Mouse (Mus musculus) forebrain, embryonic 12.5 days (tissue): Measurements from ENCODE around the gene Olfr653. TPM values are rescaled to one million over a fixed set of nuclear protein-coding genes. Genes with fewer than 3 reads are reported as not detected.

Experiments used
- ATAC-seq: fragments of 200-750 bp; cut with Nextera tagmentation; 2 replicates; pipeline ENCODE4 v1.8.0; 2017; ENCODE audit warnings: moderate TSS enrichment; ENCODE audit not compliant: low FRiP score
- H3K27ac ChIP-seq: fragments of 300-500 bp; sonication (generic); 2 replicates; pipeline ENCODE4 v1.5.1; 2016; ENCODE audit warnings: mild to moderate bottlenecking
- H3K27me3 ChIP-seq: fragments of 300-500 bp; sonication (generic); 2 replicates; pipeline ENCODE4 v1.6.1; 2016; ENCODE audit warnings: mild to moderate bottlenecking
- H3K36me3 ChIP-seq: fragments of 300-500 bp; sonication (generic); replicated peaks from 2 replicates; pipeline ENCODE4 v1.6.1; 2016; ENCODE audit warnings: mild to moderate bottlenecking
- H3K4me1 ChIP-seq: fragments of 300-500 bp; sonication (generic); 2 replicates; pipeline ENCODE4 v1.6.1; 2016
- H3K4me2 ChIP-seq: fragments of 300-500 bp; sonication (generic); 2 replicates; pipeline ENCODE4 v1.6.1; 2016; ENCODE audit warnings: mild to moderate bottlenecking, moderate library complexity
- H3K4me3 ChIP-seq: fragments of 300-500 bp; sonication (generic); replicated peaks from 2 replicates; pipeline ENCODE4 v1.5.1; 2016; ENCODE audit warnings: mild to moderate bottlenecking
- H3K9ac ChIP-seq: fragments of 300-500 bp; sonication (generic); 2 replicates; pipeline ENCODE4 v1.6.1; 2016; ENCODE audit warnings: mild to moderate bottlenecking
- H3K9me3 ChIP-seq: fragments of 300-500 bp; sonication (generic); 2 replicates; pipeline ENCODE4 v1.6.1; 2016
- WGBS: fragments of 180-500 bp; shearing (Covaris S2); methylation state at CpG from one replicate; pipeline ENCODE4 v1.1.7; 2016; 5-methylcytosine and 5-hydroxymethylcytosine counted together
- polyA plus RNA-seq: library from polyadenylated mRNA; unstranded; fragments of >200 nt; fragmentation: Nextera tagmentation; extraction: Ambion mirVana; gene quantifications from 2 replicates; pipeline ENCODE4 v1.2.1, GENCODE M21; 2016

The Olfr653 gene
- not detected in 2 replicates for polyA plus RNA-seq

DNA sequence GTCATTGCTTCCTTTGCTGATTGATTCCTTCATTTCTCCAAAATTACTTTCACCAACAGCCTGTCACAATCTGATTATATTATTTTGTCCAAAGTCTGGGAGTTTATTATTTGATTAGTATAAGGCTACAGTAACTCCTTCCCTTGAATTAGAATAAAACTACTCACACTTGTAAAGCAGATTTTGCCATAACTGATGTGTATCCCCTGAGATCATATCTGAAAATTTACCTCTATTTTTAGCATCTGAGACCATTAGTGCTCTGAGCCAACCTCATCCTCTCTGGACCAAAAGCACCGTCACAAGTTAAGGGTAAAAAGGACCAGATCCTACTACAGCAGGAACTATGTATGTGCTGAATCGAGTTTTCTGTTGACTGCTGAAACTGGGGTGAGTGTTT, at the start of gene Olfr653:
Olfr653 (plus strand) TSS at position 301 of the 400 bp plus-strand sequence.
- H3K27me3 ChIP-seq: no peaks in the 10 kb centered on the region
- no peak within 1 kb of the TSS for H3K4me2 ChIP-seq
- no peaks in the 10 kb centered on the region for H3K9me3 ChIP-seq
- WGBS: 85% methylated on average over 2 of the region's 2 CpGs
- H3K36me3 ChIP-seq: no peaks in the 10 kb centered on the region
- ATAC-seq: no peak
- H3K9ac ChIP-seq: no peak within 1 kb of the TSS
- no peak within 1 kb of the TSS for H3K4me3 ChIP-seq
- no peak within 1 kb of the TSS for H3K27ac ChIP-seq
- no peaks in the 10 kb centered on the region for H3K4me1 ChIP-seq

DNA sequence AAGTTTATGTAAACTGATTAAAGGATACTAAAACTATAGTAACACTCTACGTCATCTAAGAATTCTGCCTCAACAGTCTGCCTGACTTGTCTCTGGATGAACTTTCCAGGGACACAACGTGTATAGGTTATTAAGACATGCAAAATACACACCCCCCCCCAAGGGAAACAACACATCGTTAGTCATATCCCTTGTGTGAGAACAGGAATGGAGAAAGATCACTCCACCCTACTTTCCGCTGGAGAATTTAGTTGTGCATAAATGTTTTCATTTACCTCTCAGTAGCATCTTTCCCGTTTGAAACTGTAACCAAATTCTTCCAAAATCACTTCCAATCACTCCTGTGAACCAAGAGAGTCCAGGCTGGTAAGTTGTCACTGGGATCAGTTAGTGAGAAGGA, 27.3 kb upstream of the Olfr653 start, which contains the start of gene Olfr651:
Olfr651 (plus strand) TSS at position 301 of the 400 bp plus-strand sequence.
- H3K36me3 ChIP-seq: no peaks in the 10 kb centered on the region
- no peak within 1 kb of the TSS for H3K27ac ChIP-seq
- no peaks in the 10 kb centered on the region for H3K27me3 ChIP-seq
- H3K4me3 ChIP-seq: no peak within 1 kb of the TSS
- WGBS: 78% methylated on average over 5 of the region's 5 CpGs
- H3K9ac ChIP-seq: no peak within 1 kb of the TSS
- ATAC-seq: no peak
- H3K9me3 ChIP-seq: no peaks in the 10 kb centered on the region
- H3K4me2 ChIP-seq: no peak within 1 kb of the TSS
- no peaks in the 10 kb centered on the region for H3K4me1 ChIP-seq

DNA sequence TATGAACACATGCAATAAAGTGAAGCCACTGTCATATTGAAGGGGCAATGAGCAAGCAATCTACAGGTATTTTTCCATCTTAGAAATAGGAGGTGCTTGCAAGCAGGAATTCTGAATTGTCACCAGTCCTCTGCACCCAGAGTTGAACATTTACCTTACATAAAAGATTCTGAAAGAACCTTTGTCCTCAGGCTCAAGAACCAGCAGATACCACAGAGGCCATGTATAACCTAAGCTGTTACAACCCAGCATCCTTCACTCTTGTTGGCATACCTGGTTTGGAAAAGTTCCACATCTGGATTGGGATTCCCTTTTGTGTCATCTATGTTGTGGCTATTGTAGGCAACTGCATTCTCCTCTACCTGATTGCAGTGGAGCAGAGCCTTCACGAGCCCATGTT, 24.4 kb upstream of the Olfr653 start:
- Histone ChIP-seq H3K4me1 (no peaks in the 10 kb centered on the region), H3K4me2 (no peak overlapping the region), H3K27me3 (no peaks in the 10 kb centered on the region), H3K36me3 (no peaks in the 10 kb centered on the region), H3K9me3 (no peaks in the 10 kb centered on the region), H3K4me3 (no peak overlapping the region), H3K27ac (no peak overlapping the region), H3K9ac (no peak overlapping the region)
- no peak for ATAC-seq
- 83% methylated on average over 1 of the region's 1 CpGs for WGBS

DNA sequence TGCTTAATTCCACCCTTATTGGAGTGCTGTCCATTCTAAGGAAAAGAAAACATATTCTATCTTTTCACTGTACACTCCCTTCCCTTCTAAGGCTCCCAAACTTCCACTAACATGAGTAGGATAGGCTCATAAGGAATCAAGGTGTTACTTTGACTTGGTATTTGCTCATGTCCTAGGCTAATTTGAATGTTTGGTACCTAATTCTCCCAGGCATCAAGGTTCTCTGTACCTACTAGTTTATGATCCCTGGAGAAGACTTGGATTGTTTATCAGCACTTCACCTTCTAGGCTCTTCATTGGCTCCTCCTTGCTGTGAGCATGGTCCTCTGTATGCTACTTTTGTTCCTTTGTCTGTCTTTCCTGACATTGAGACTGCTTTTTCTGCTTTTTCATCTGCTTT, 16.5 kb upstream of the Olfr653 start, which contains the start of gene Olfr652:
Olfr652 (plus strand) TSS at position 301 of the 400 bp plus-strand sequence.
- Histone ChIP-seq H3K4me1 (no peaks in the 10 kb centered on the region), H3K9ac (no peak within 1 kb of the TSS), H3K9me3 (no peaks in the 10 kb centered on the region), H3K4me2 (no peak within 1 kb of the TSS), H3K27me3 (no peaks in the 10 kb centered on the region), H3K36me3 (no peaks in the 10 kb centered on the region), H3K27ac (no peak within 1 kb of the TSS), H3K4me3 (no peak within 1 kb of the TSS)
- ATAC-seq: no peak

DNA sequence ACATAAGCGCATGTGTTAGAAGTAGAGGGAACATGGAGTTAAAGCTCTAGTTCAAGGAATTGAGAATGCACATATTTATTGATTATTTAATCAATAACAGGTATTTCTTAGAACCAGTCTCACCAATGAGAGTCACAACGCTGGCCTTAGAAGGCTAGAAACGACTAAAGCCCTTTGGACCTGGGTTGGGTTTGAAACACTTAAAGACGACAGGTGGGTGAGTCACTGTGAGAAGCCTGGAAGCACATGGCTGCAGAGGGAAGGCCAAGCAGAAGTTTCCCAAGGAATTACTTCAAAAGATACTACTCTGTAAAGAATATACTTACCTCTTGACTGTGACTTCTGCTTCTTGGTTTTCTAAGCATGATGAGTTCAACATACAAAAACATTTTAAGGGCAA, 3.7 kb downstream of the Olfr653 start:
- H3K9me3 ChIP-seq: no peaks in the 10 kb centered on the region
- no peak overlapping the region for H3K9ac ChIP-seq
- no peaks in the 10 kb centered on the region for H3K4me1 ChIP-seq
- ATAC-seq: no peak
- no peak overlapping the region for H3K27ac ChIP-seq
- WGBS: 91% methylated on average over 4 of the region's 4 CpGs
- H3K4me2 ChIP-seq: no peak overlapping the region
- no peaks in the 10 kb centered on the region for H3K27me3 ChIP-seq
- H3K36me3 ChIP-seq: no peaks in the 10 kb centered on the region
- H3K4me3 ChIP-seq: no peak overlapping the region

DNA sequence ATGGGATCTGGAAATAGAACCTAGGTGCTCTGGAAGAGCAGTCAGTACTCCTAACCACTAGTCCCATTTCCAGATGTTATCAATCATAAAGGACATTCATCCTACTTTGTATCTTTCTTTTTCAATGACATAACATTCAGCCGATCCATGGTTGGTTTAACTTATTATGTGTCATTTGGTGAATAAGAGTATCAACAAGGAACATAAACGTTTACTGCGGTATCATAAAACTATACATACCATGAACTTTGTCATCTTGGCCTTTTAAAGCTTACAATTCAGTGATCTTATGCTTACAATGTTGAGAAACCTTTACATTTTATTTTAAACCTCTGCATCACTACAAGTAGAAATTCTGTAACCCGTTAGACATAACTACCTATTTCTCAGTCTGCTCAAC, 4.3 kb downstream of the Olfr653 start:
- H3K4me2 ChIP-seq: no peak overlapping the region
- H3K9me3 ChIP-seq: no peaks in the 10 kb centered on the region
- H3K4me3 ChIP-seq: no peak overlapping the region
- ATAC-seq: no peak
- H3K27me3 ChIP-seq: no peaks in the 10 kb centered on the region
- H3K9ac ChIP-seq: no peak overlapping the region
- 88% methylated on average over 4 of the region's 4 CpGs for WGBS
- H3K36me3 ChIP-seq: no peaks in the 10 kb centered on the region
- H3K27ac ChIP-seq: no peak overlapping the region
- no peaks in the 10 kb centered on the region for H3K4me1 ChIP-seq

DNA sequence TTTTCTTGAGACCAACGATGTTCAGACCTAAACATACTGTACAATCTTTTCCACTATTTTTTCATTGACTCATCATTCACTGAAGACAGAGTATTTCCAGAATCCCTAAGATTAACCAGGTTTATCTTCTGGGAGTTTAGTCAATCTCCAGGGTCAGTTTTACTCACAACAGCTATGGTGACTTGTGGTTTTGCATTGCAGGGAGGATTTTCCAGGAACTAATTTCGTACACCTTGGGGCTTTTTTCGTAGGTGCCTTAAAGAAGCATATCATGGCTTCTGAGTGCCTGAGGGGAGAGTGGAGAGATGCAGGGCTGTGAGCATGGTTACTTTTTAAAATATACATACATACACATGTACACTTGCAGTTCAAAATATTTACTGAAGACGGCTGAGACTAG, 9.6 kb downstream of the Olfr653 start, which contains the start of gene Olfr654:
Olfr654 (plus strand) TSS at position 301 of the 400 bp plus-strand sequence.
- Histone ChIP-seq H3K9ac (no peak within 1 kb of the TSS), H3K27ac (no peak within 1 kb of the TSS), H3K4me2 (no peak within 1 kb of the TSS), H3K27me3 (no peaks in the 10 kb centered on the region), H3K9me3 (no peaks in the 10 kb centered on the region), H3K4me3 (no peak within 1 kb of the TSS), H3K4me1 (no peaks in the 10 kb centered on the region), H3K36me3 (no peaks in the 10 kb centered on the region)
- no peak for ATAC-seq
- WGBS: 91% methylated on average over 4 of the region's 4 CpGs

DNA sequence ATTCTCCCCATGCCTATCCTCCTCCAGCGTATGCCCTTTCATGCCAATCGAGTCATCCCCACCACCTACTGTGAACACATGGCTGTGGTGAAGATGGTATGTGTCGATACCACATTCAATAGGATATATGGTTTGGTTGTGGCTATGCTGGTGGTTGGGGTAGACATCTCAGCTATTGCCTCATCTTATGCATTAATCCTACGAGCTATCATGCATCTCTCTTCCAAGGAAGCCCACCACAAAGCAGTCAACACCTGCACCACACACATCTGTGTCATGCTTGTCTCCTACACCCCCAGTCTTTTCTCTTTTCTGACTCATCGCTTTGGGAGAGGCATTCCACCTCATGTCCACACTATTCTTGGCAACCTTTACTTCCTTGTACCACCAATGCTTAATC, 11.2 kb downstream of the Olfr653 start:
- no peak overlapping the region for H3K4me2 ChIP-seq
- no peak for ATAC-seq
- no peak overlapping the region for H3K27ac ChIP-seq
- H3K9me3 ChIP-seq: no peaks in the 10 kb centered on the region
- H3K4me1 ChIP-seq: no peaks in the 10 kb centered on the region
- H3K9ac ChIP-seq: no peak overlapping the region
- H3K36me3 ChIP-seq: no peaks in the 10 kb centered on the region
- H3K27me3 ChIP-seq: no peaks in the 10 kb centered on the region
- no peak overlapping the region for H3K4me3 ChIP-seq
- WGBS: 83% methylated on average over 5 of the region's 5 CpGs

DNA sequence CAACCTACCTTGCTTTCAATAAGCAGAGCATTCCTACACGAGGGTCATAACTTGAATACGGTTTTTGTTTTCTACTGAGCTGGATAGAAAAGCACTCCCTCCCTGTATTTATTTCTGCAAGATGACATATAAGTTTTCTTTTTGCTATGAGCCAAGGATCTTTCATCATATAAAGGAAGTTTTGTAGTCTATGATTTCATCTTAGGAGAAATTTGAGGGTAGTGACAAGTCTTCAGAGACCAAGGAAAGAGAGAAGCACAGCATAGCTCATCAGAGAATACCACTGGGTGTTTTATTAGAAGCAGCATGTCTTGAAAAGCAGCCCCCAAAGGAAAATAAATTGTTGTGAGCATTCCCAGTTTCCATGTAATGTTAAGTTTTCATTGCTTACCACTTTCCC, 24.6 kb downstream of the Olfr653 start, which contains the start of gene Olfr655:
Olfr655 (minus strand) TSS at position 101 of the 400 bp plus-strand sequence.
- Histone ChIP-seq H3K4me3 (no peak within 1 kb of the TSS), H3K4me2 (no peak within 1 kb of the TSS), H3K27me3 (no peaks in the 10 kb centered on the region), H3K9me3 (0 out of 2 replicates have a peak, but pooled peaks cover 4% of the 10 kb centered on the region), H3K36me3 (no peaks in the 10 kb centered on the region), H3K9ac (no peak within 1 kb of the TSS), H3K4me1 (no peaks in the 10 kb centered on the region), H3K27ac (no peak within 1 kb of the TSS)
- 86% methylated on average over 2 of the region's 2 CpGs for WGBS
- ATAC-seq: no peak

DNA sequence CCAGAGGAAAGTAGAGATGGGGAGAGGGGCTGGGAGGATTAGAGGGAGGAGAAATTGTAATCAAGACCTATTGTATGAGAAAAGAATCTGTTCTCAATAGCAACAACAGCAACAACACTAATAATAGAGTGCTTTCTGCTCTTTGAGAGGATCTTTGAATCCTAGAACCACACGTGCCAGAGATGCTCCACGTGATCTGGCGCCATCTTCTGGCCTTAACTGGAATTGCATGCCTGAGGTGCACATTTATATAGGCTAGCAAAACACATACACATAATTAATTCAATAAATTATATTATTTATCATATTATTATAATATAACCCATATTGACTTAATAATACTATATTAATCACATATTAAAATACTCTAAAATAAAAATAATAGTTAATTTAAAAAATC, 26.1 kb downstream of the Olfr653 start:
- no peaks in the 10 kb centered on the region for H3K27me3 ChIP-seq
- no peak overlapping the region for H3K4me3 ChIP-seq
- no peaks in the 10 kb centered on the region for H3K4me1 ChIP-seq
- H3K36me3 ChIP-seq: no peaks in the 10 kb centered on the region
- H3K9ac ChIP-seq: no peak overlapping the region
- no peak for ATAC-seq
- 0% methylated on average over 3 of the region's 3 CpGs for WGBS
- no peak overlapping the region for H3K27ac ChIP-seq
- 0 out of 2 replicates have a peak, but pooled peaks cover 4% of the 10 kb centered on the region for H3K9me3 ChIP-seq
- H3K4me2 ChIP-seq: no peak overlapping the region

DNA sequence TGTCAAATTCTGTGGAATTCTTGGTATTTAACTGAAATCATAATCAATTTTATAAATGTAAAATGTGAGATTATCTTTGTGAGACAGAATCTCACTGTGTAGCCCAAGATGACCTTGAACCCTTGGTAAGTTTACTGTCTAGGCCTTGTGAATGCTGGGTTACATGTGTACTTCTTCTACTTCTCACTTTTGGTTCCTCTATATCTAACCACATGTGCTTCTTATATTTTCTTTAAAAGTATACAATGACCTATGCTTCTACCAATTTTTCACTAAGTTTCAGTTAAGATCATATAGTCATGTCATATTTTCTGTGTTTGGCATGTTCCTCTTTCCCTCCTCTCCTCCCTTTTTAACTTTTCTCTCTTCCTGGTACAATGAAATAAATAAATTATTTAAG, 27.6 kb downstream of the Olfr653 start:
- Histone ChIP-seq H3K27me3 (no peaks in the 10 kb centered on the region), H3K4me2 (no peak overlapping the region), H3K36me3 (no peaks in the 10 kb centered on the region), H3K27ac (no peak overlapping the region), H3K9me3 (0 out of 2 replicates have a peak, but pooled peaks cover 4% of the 10 kb centered on the region), H3K9ac (no peak overlapping the region), H3K4me1 (no peaks in the 10 kb centered on the region), H3K4me3 (no peak overlapping the region)
- no peak for ATAC-seq

DNA sequence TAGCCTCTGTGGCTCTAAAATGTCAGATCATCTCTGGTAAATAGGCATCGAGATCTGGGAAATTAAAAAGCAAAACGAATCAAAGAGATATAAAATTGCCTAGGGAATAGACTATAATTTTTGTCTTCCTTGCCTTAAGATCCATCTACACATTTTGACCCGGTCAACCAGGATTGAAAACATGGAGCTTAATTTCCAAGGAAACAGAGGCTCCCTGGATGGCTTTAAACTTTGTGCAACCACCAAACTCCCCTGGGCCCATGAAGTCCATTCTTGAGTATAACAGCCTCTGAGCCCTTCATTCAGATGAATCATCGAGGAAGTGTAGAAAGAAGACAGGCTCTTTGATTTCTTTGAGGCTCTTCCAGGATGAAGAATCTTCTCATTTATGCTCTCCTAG, 36.5 kb downstream of the Olfr653 start, which contains the start of gene Olfr656:
Olfr656 (plus strand) TSS at position 301 of the 400 bp plus-strand sequence.
- Histone ChIP-seq H3K9ac (no peak within 1 kb of the TSS), H3K27me3 (no peaks in the 10 kb centered on the region), H3K36me3 (no peaks in the 10 kb centered on the region), H3K4me2 (no peak within 1 kb of the TSS), H3K4me1 (no peaks in the 10 kb centered on the region), H3K27ac (no peak within 1 kb of the TSS), H3K4me3 (no peak within 1 kb of the TSS), H3K9me3 (no peaks in the 10 kb centered on the region)
- WGBS: 78% methylated on average over 4 of the region's 4 CpGs
- no peak for ATAC-seq

DNA sequence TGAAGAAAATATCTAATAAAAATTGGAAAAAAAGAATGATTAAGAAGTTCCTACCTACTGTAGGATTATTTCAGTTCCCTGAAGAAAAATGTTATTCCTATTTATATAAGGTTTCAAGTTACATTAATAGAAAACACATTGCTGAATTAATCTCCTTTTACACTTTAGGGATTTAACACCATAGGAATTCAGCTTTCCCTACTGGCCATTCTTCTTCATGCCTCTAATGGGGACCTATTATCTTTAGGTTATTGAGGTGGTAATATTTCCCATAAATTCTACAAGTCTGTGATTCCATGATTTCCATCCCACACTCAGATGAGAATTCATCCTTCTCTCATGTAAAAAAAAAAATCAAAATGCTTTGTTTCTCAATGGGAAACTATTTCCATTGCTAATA, 47.4 kb downstream of the Olfr653 start, which contains the start of gene Olfr657:
Olfr657 (plus strand) TSS at position 301 of the 400 bp plus-strand sequence.
- no peak within 1 kb of the TSS for H3K4me2 ChIP-seq
- no peak for ATAC-seq
- no peaks in the 10 kb centered on the region for H3K4me1 ChIP-seq
- H3K9ac ChIP-seq: no peak within 1 kb of the TSS
- H3K27ac ChIP-seq: no peak within 1 kb of the TSS
- H3K27me3 ChIP-seq: no peaks in the 10 kb centered on the region
- H3K36me3 ChIP-seq: no peaks in the 10 kb centered on the region
- no peak within 1 kb of the TSS for H3K4me3 ChIP-seq
- H3K9me3 ChIP-seq: no peaks in the 10 kb centered on the region
